Mouse (Mus musculus) T-cell, adult 2 months (primary cell): ENCODE data around the gene Chn2.

Source experiments
- DNase-seq: peaks from one replicate; pipeline ENCODE4 v3.0.0; 2022; ENCODE audit warnings: low spot score

The Chn2 gene

DNA sequence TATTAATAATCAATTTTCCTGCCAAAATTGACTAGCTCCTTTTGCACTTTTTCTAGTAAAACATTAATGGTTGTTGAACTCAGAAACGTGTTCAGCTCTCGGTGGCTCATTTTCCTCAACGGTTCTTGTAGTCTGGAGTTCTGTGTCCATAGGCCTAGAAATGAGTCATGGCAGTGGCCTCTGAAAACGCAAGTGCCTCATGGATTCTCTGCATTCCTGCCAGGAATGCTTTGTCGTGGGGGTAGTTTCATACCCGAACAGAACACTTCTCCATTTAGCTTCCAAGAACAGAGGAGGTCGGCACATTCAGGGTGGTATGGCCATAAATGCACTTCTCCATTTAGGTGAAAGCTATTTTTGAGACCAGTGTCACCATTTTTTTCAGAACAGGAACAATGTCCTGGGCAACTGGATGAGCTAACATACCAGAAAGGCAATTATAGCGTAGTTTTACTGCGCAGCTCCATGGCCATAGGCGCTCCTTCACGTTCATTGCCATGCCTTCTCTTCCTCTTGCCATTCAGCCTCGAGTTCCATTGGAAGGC lies 244.9 kb downstream of the Chn2 start:
- DNase-seq = no peak

DNA sequence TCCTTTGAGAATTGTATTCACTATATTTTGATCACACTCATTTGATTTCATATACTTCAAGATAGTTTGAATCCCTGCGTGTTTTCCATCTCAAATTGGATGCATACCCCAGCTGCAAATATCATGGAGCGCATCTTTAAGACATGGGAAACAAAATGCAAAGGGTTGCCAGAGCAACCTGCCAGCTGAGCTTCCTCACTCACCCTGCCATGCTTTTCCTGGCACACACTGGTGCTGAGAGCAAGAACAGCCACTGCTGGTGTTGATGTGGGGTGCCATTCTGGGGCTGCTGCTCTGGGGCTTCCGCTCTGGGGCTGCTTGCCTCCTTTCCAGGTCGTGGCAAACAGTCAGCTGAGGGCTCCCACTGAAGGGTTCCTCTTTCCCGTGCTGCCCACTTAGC lies 247.5 kb downstream of the Chn2 start:
- DNase-seq = no peak

- DNase-seq = no peak
Measured at GRCm38 (mm10) chr6:54289774-54290500, 250.6 kb downstream of the Chn2 start.

GRCm38 (mm10) chr6:54297231-54297630 lies 257.9 kb downstream of the Chn2 start:
- no peak for DNase-seq

- no peak for DNase-seq
Measured at GRCm38 (mm10) chr6:54299417-54299816, 260.1 kb downstream of the Chn2 start.

DNA sequence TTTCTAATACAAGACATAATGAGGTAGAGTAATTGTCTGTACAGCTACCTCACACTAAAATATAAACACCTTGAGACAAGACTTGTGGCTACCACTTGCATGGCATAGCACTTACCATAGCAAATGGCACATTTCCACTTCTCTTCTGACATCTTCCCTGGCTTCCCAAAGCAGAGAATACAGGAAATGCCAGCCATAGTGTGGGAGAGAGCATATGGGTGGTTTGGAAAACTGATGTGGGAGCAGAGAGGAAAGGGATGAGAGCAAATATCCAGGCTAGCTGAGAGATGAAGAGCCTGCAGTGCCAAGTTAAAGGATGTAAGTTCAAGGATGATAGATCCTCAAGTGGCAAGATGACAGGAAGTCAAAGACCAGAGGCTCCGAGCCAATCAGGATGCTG lies 266.4 kb downstream of the Chn2 start:
- no peak for DNase-seq

DNA sequence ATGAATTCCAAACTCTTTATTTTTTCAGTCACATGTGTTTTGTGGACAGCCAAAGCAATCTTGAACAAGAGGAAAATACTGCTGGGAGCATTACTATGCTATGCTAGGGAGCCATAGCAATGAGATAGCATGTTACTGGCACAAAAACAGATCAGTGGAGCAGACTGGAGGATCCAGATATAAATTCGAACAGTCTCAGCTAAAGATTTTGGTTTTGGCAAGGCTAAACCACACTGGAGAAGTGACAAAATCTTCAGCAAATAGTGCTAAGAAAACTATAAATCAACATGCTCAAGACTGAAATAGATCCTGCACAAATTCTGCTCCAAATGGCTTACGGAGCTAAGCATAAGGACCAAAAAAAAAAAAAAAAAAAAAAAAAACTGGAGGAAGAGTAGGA lies 273.7 kb downstream of the Chn2 start:
- DNase-seq = no peak

GRCm38 (mm10) chr6:54318618-54319017 lies 279.3 kb downstream of the Chn2 start:
- no peak for DNase-seq

- DNase-seq = no peak
Measured at GRCm38 (mm10) chr6:54319198-54319597, 279.8 kb downstream of the Chn2 start.

- no peak for DNase-seq
Measured at GRCm38 (mm10) chr6:54320236-54320635, 280.9 kb downstream of the Chn2 start.

- no peak for DNase-seq
Measured at GRCm38 (mm10) chr6:54325246-54325885, 286.0 kb downstream of the Chn2 start, which contains the start of gene Prr15. Gene Prr15 (plus strand): TSS chr6:54325835.

DNA sequence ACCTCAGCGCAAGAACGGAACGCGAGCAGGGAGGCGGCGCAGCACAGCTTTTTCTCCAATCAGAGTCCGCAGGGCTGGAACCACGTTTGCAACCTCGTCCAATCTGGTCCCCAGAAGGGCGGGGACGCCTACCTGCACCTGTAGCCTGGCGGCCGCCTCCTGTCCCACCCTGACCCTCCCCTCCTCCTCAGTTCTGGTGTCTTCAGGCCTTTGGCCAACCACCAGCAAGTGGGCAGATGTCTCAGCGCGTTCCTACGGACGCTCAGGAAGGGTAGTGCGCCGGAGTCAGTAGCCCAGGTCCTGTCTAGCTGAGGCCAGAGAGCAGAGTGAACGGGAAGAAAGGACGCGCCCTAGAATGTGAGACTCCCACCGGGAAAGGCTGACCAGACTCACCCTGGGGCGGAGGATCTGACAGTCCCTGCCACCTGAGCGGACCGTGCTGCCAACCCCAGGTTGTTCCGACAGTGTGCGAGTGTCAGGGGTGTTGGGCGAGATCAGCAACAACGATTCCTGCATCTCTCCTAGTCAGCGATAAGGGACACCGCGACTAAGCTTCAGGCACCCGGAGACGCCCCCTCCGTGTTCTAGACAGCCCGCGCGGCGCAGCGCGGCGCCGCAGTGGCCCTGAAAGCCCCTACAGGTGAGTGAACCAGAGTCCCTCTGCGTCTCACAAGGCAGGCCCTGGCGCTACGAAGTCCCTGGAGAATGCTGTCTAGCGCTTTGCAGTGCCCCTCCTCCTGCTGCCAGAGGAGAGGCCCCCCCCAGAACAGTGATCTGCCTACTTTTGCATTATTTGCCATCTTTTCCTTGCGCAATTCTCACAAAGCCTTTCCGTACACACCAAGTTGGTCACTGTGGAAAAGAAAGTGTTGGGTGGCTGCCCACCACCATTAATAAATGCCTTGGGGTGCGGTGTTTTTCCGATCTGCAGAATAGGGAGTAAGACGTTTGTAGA lies 287.6 kb downstream of the Chn2 start:
- DNase-seq = no peak

DNA sequence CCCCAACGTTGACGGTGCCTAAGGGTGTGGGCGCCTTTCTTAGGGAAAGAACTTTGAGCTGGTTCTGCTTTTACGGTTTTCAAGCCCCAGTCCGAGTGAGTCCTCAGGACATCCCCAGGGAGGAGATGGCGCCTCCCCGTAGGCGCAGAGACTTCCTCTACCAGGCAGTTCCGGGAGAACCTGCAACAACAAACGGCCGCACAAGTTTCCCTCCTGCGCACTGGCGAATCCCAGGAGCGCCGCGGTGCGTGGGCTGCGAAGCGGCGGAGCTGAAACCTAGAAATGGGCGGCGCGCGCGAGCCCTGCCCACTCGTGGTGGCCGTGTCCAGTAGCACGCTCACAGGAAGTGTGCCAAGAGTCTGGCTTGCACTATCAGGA lies 288.3 kb downstream of the Chn2 start:
- DNase-seq = no peak

DNA sequence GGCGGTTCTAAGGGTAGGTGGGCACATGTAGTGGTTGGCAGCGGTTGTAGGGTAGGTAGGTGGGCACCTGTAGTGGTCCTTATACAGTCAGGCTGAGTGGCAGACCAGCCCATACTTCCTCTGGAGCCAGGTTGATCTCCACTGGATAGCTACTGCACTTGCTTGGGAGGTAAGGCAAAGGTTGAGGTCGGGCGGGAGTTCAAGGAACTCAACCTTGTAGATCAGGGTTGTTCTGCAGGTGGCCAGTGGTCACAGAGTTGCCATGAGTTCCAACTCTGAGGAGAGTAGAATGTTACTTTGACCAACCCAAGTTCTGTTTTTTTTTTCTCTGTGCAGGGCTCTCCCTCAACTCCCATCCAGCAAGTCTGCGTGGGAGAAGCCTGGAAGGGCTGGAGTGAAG lies 289.4 kb downstream of the Chn2 start:
- no peak for DNase-seq

- no peak for DNase-seq
Measured at GRCm38 (mm10) chr6:54329598-54329997, 290.2 kb downstream of the Chn2 start.

GRCm38 (mm10) chr6:54330166-54330565 lies 290.8 kb downstream of the Chn2 start:
- DNase-seq = no peak

GRCm38 (mm10) chr6:54331765-54332164 lies 292.4 kb downstream of the Chn2 start:
- DNase-seq = no peak

DNA sequence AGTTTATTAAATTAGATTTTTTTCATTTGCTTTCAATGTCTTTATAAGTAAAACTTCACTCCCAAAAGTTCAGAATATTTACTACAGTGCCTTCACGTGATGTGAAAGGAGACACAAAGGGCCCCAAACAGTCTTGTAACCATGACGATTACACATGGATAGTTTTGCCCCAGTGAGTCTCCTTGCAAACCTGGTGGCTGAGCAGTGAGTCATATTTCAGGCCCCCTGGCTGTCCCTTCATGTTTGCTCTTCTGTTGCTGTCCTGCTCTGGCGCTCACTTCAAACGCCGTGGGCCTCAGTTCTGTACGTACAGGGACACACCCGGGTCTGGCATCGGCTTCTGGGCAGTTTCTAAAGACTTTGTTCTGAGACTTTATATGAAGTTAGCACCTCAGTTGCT lies 292.8 kb downstream of the Chn2 start:
- no peak for DNase-seq

- no peak for DNase-seq
Measured at GRCm38 (mm10) chr6:54333116-54333651, 293.8 kb downstream of the Chn2 start.

DNA sequence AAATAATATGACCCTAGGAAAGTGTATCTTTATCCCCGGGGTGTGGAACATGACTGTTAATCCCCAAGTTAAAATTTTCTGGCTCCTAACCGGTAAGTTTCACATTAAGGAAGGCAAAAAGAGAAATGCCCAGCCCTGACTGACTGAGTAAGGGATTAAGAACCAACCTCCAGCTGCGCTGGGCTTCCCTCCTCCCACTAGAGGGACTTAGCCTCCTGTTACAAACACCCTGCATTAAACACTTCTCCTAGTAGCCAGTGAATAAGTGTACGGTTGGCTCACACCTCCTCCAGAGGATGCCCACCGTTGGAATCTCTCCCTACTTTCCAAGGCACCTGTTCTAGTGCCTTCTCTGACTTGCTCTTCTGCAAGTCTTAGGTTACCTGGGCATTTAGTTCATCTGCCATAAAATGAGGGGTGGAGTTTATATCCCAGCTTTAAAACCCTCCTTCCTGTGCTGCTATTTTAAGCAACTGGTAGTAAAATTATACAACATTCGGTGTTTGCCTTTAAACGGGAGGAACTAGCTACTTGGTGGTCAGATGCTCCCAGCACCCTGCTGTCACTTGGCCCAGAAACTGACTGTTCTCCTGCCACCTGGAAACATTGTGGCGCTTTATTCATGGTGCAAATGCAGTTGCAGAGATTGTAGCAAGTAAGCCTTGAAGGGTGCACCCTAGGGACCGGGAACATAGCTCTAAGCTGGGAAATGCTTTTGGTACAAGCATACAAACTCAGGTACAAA lies 294.5 kb downstream of the Chn2 start:
- DNase-seq = no peak

- no peak for DNase-seq
Measured at GRCm38 (mm10) chr6:54337321-54337720, 298.0 kb downstream of the Chn2 start.
